Mouse (Mus musculus): Measurements from ENCODE around the gene Inmt. TPM values are rescaled to one million over a fixed set of nuclear protein-coding genes. Genes with fewer than 3 reads are reported as not detected.
"Not testable (repeated sequence)": the region's sequence is repeated elsewhere in the genome, so short reads cannot be mapped to it uniquely, and the experiment has no call there.

The Inmt gene
- not detected in 2 replicates for total RNA-seq (2017)

- no peak for ATAC-seq (replicated peaks; ENCODE audit: low read depth, poor library complexity, severe bottlenecking)
These were observed at the start of gene Inmt for GRCm38 (mm10) chr6:55174741-55175181. Gene Inmt (minus strand): TSS chr6:55175043.

- ATAC-seq (replicated peaks; ENCODE audit: low read depth, poor library complexity, severe bottlenecking) = no peak
These were observed 49.1 kb upstream of the Inmt start for GRCm38 (mm10) chr6:55223986-55224385.

- ATAC-seq (replicated peaks; ENCODE audit: low read depth, poor library complexity, severe bottlenecking) = no peak
These were observed 43.4 kb upstream of the Inmt start for GRCm38 (mm10) chr6:55218232-55218631.

- ATAC-seq (replicated peaks; ENCODE audit: low read depth, poor library complexity, severe bottlenecking) = no peak
These were observed 39.7 kb upstream of the Inmt start for GRCm38 (mm10) chr6:55214541-55214940.

GRCm38 (mm10) chr6:55210423-55211365 lies 35.9 kb upstream of the Inmt start:
- no peak for ATAC-seq (replicated peaks; ENCODE audit: low read depth, poor library complexity, severe bottlenecking)

- no peak for ATAC-seq (replicated peaks; ENCODE audit: low read depth, poor library complexity, severe bottlenecking)
These were observed 32.9 kb upstream of the Inmt start for GRCm38 (mm10) chr6:55207786-55208185.

GRCm38 (mm10) chr6:55203931-55204330 lies 29.1 kb upstream of the Inmt start:
- ATAC-seq (replicated peaks; ENCODE audit: low read depth, poor library complexity, severe bottlenecking) = no peak

GRCm38 (mm10) chr6:55202913-55203910 lies 28.4 kb upstream of the Inmt start, which contains the start of gene Mindy4:
Gene Mindy4 (plus strand): TSS chr6:55203383.
- peak; percentile 95 for ATAC-seq (replicated peaks; ENCODE audit: low read depth, poor library complexity, severe bottlenecking)

- no peak for ATAC-seq (replicated peaks; ENCODE audit: low read depth, poor library complexity, severe bottlenecking)
These were observed 24.2 kb upstream of the Inmt start for GRCm38 (mm10) chr6:55199047-55199446.

GRCm38 (mm10) chr6:55193171-55193570 lies 18.3 kb upstream of the Inmt start:
- no peak for ATAC-seq (replicated peaks; ENCODE audit: low read depth, poor library complexity, severe bottlenecking)

GRCm38 (mm10) chr6:55191537-55191936 lies 16.7 kb upstream of the Inmt start:
- ATAC-seq (replicated peaks; ENCODE audit: low read depth, poor library complexity, severe bottlenecking) = no peak

- ATAC-seq (replicated peaks; ENCODE audit: low read depth, poor library complexity, severe bottlenecking) = no peak
These were observed 14.6 kb upstream of the Inmt start for GRCm38 (mm10) chr6:55189406-55189805.

GRCm38 (mm10) chr6:55187827-55188226 lies 13.0 kb upstream of the Inmt start:
- ATAC-seq (replicated peaks; ENCODE audit: low read depth, poor library complexity, severe bottlenecking) = not testable (repeated sequence)

GRCm38 (mm10) chr6:55182655-55183430 lies 8.0 kb upstream of the Inmt start:
- ATAC-seq (replicated peaks; ENCODE audit: low read depth, poor library complexity, severe bottlenecking) = no peak

GRCm38 (mm10) chr6:55179560-55179959 lies 4.7 kb upstream of the Inmt start:
- ATAC-seq (replicated peaks; ENCODE audit: low read depth, poor library complexity, severe bottlenecking) = no peak

GRCm38 (mm10) chr6:55177060-55177732 lies 2.4 kb upstream of the Inmt start:
- ATAC-seq (replicated peaks; ENCODE audit: low read depth, poor library complexity, severe bottlenecking) = 0 out of 2 replicates have a peak, but pooled peaks have one; percentile 58

GRCm38 (mm10) chr6:55175892-55176291 lies 1.0 kb upstream of the Inmt start:
- ATAC-seq (replicated peaks; ENCODE audit: low read depth, poor library complexity, severe bottlenecking) = no peak

GRCm38 (mm10) chr6:55175456-55175855 lies 613 bp upstream of the Inmt start:
- ATAC-seq (replicated peaks; ENCODE audit: low read depth, poor library complexity, severe bottlenecking) = no peak

- no peak for ATAC-seq (replicated peaks; ENCODE audit: low read depth, poor library complexity, severe bottlenecking)
These were observed 898 bp downstream of the Inmt start for GRCm38 (mm10) chr6:55173941-55174349.

All from common myeloid progenitor, adult 5-6 weeks (primary cell).